10 mouse cellular contexts compared by ENCODE assay signal in the genomic region with DNA sequence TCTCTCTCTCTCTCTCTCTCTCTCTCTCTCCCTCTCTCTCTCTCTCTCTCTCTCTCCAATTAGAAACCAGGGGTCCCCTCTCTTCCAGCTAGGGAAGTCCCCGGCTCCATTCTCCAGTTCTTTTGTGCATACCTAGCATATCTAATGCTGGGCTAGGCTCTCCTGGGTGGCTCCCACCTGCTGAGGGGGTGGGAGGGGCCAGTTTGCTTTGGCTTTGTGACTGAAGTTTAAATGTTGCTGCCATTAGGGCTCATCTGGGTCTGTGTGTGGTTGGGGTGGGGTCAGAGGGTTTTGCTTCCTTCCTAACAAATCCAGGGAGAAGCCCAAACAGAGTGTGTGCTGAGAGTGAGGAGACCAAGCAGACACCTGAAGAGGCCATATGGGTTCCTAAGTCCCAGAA. TPM values are rescaled to one million over a fixed set of nuclear protein-coding genes. Genes with fewer than 3 reads are reported as not detected.
DNase-seq lines count a peak whose midpoint lies in the region; ATAC-seq lines count a peak whose summit lies in the region.
"Had no signal": no experiment of that assay in that cellular context is flagged by ENCODE, and none has a peak within 500 bp of the region (broad histone marks: within the 10 kb centered on the region; RNA-seq: fewer than 3 reads in every experiment).

No protein-coding gene starts in this region.

- H3K36me3 ChIP-seq in kidney, embryonic 16.5 days (ENCODE audit: insufficient read depth, low read length) = no peaks in the 10 kb centered on the region
- peaks cover 24% of the 10 kb centered on the region for H3K36me3 ChIP-seq in embryonic facial prominence, embryonic 10.5 days (replicated peaks)
- H3K36me3 ChIP-seq in hindbrain, embryonic 12.5 days = no peaks in the 10 kb centered on the region
- no peaks in the 10 kb centered on the region for H3K36me3 ChIP-seq in midbrain, embryonic 15.5 days (replicated peaks)

- DNase-seq in kidney, adult 18-20 months = no peak
- DNase-seq in embryonic facial prominence, embryonic 10.5 days (ENCODE audit: low spot score) = no peak
- no peak for DNase-seq in retina, embryonic 14.5 days (ENCODE audit: low spot score)
- no peak for DNase-seq in adrenal gland, adult 2 months
- DNase-seq in cerebellum, adult 11 months = no peak
- DNase-seq: cerebellum, adult 9-11 months; liver, postnatal 0 days had no signal

- H3K27ac ChIP-seq in kidney, embryonic 16.5 days (ENCODE audit: low read length) = peak overlapping the region; percentile 99
- peak overlapping the region; percentile 100 for H3K27ac ChIP-seq in embryonic facial prominence, embryonic 10.5 days (replicated peaks)
- H3K27ac ChIP-seq in hindbrain, embryonic 12.5 days = peak overlapping the region; percentile 98
- H3K27ac ChIP-seq in midbrain, embryonic 15.5 days = peak overlapping the region; percentile 96; the same call in 1 of the 2 replicates

- no peaks in the 10 kb centered on the region for H3K9me3 ChIP-seq in kidney, embryonic 16.5 days (ENCODE audit: low read length)
- H3K9me3 ChIP-seq in embryonic facial prominence, embryonic 10.5 days = no peaks in the 10 kb centered on the region
- no peaks in the 10 kb centered on the region for H3K9me3 ChIP-seq in hindbrain, embryonic 12.5 days (replicated peaks)
- no peaks in the 10 kb centered on the region for H3K9me3 ChIP-seq in midbrain, embryonic 15.5 days

- 47% methylated on average over 1 of the region's 1 CpGs for WGBS in kidney, embryonic 16.5 days
- WGBS in embryonic facial prominence, embryonic 10.5 days = 30% methylated on average over 1 of the region's 1 CpGs
- WGBS in hindbrain, embryonic 12.5 days = 18% methylated on average over 1 of the region's 1 CpGs
- WGBS in midbrain, embryonic 15.5 days = 0% methylated on average over 1 of the region's 1 CpGs

- peak overlapping the region; percentile 94; the same call in 1 of the 2 replicates for H3K4me2 ChIP-seq in kidney, embryonic 16.5 days (replicated peaks; ENCODE audit: low read depth, low read length)
- peak overlapping the region; percentile 96 for H3K4me2 ChIP-seq in hindbrain, embryonic 12.5 days (replicated peaks)
- H3K4me2 ChIP-seq in midbrain, embryonic 15.5 days = peak overlapping the region; percentile 94; the same call in 1 of the 2 replicates

- H3K27me3 ChIP-seq in kidney, embryonic 16.5 days (ENCODE audit: insufficient read depth, low read length) = no peaks in the 10 kb centered on the region
- no peaks in the 10 kb centered on the region for H3K27me3 ChIP-seq in embryonic facial prominence, embryonic 10.5 days (replicated peaks; ENCODE audit: low read depth, poor library complexity, severe bottlenecking)
- H3K27me3 ChIP-seq in hindbrain, embryonic 12.5 days = no peaks in the 10 kb centered on the region
- H3K27me3 ChIP-seq in midbrain, embryonic 15.5 days (replicated peaks) = no peaks in the 10 kb centered on the region

- no peak overlapping the region for H3K9ac ChIP-seq in kidney, embryonic 16.5 days (replicated peaks; ENCODE audit: low read length)
- peak overlapping the region; percentile 93 for H3K9ac ChIP-seq in hindbrain, embryonic 12.5 days
- H3K9ac ChIP-seq in midbrain, embryonic 15.5 days = 0 out of 2 replicates have a peak overlapping the region, but pooled peaks have one; percentile 79
- H3K9ac ChIP-seq: liver, postnatal 0 days had no signal

- no peak for ATAC-seq in kidney, embryonic 16.5 days (ENCODE audit: low FRiP score, low TSS enrichment)
- no peak for ATAC-seq in hindbrain, embryonic 12.5 days (ENCODE audit: low FRiP score)
- ATAC-seq in midbrain, embryonic 15.5 days (replicated peaks) = no peak
- ATAC-seq: liver, postnatal 0 days had no signal

- H3K4me3 ChIP-seq in kidney, embryonic 16.5 days (ENCODE audit: low read length) = no peak overlapping the region
- H3K4me3 ChIP-seq in embryonic facial prominence, embryonic 10.5 days = peak overlapping the region; percentile 96
- H3K4me3 ChIP-seq in hindbrain, embryonic 12.5 days = peak overlapping the region; percentile 1; the same call in 1 of the 2 replicates
- no peak overlapping the region for H3K4me3 ChIP-seq in midbrain, embryonic 15.5 days

- H3K4me1 ChIP-seq in kidney, embryonic 16.5 days (ENCODE audit: insufficient read depth, low read length) = peaks cover 62% of the 10 kb centered on the region
- peaks cover 74% of the 10 kb centered on the region for H3K4me1 ChIP-seq in embryonic facial prominence, embryonic 10.5 days
- H3K4me1 ChIP-seq in hindbrain, embryonic 12.5 days = peaks cover 52% of the 10 kb centered on the region
- peaks cover 45% of the 10 kb centered on the region for H3K4me1 ChIP-seq in midbrain, embryonic 15.5 days

RNA-seq across cellular contexts. Expression of a gene that starts 32.0 kb away (rescaled TPM):
- 132 and 133 TPM in 2 replicates for polyA plus RNA-seq in kidney, embryonic 16.5 days (2015; fragmentation: Nextera tagmentation; extraction: Ambion mirVana)
- 99.0 and 103 TPM in 2 replicates for polyA plus RNA-seq in embryonic facial prominence, embryonic 10.5 days (2016; fragmentation: Nextera tagmentation; extraction: Ambion mirVana)
- 121 and 125 TPM in 2 replicates for polyA plus RNA-seq in hindbrain, embryonic 12.5 days (2016; fragmentation: Nextera tagmentation; extraction: Ambion mirVana)
- 116 and 125 TPM in 2 replicates for polyA plus RNA-seq in midbrain, embryonic 15.5 days (2015; fragmentation: Nextera tagmentation; extraction: Ambion mirVana)
- total RNA-seq in adrenal gland, adult 2 months (2021) = 100 to 1,000 TPM; 119 to 148 TPM
- 132 and 146 TPM in 2 replicates for polyA plus RNA-seq in adrenal gland, adult 2 months (2012; rRNA removed)

RNA-seq across cellular contexts. Expression of a gene that starts 49.6 kb away (rescaled TPM):
- polyA plus RNA-seq in kidney, embryonic 16.5 days (2015; fragmentation: Nextera tagmentation; extraction: Ambion mirVana) = 13.2 and 14.2 TPM in 2 replicates
- polyA plus RNA-seq in embryonic facial prominence, embryonic 10.5 days (2016; fragmentation: Nextera tagmentation; extraction: Ambion mirVana) = 18.0 and 18.4 TPM in 2 replicates
- 21.9 and 23.8 TPM in 2 replicates for polyA plus RNA-seq in hindbrain, embryonic 12.5 days (2016; fragmentation: Nextera tagmentation; extraction: Ambion mirVana)
- polyA plus RNA-seq in midbrain, embryonic 15.5 days (2015; fragmentation: Nextera tagmentation; extraction: Ambion mirVana) = 16.2 and 16.7 TPM in 2 replicates
- 10 to 100 TPM in 1 of 2 experiments, 1 to 10 TPM in 1; 9.2 to 21.9 TPM for total RNA-seq in adrenal gland, adult 2 months (2021)
- polyA plus RNA-seq in adrenal gland, adult 2 months (2012; rRNA removed) = 17.9 and 19.5 TPM in 2 replicates

Comparison
In these comparisons a context has a peak if more than half of its experiments do, and no peak if none do; other contexts are left out.
1. H3K4me3 ChIP-seq: peak in embryonic facial prominence, embryonic 10.5 days (single experiment) and hindbrain, embryonic 12.5 days (single experiment); none in kidney, embryonic 16.5 days (single experiment) and midbrain, embryonic 15.5 days (single experiment).
2. Peak in every context shown above with its lines, with median percentiles within 50 percentile points of each other: H3K27ac ChIP-seq and H3K4me2 ChIP-seq.